Mouse (Mus musculus) lung, postnatal 25 days (tissue): ENCODE measurements at regions not wholly inside any gene's neighbourhood (a gene's known extent, or its start where the extent isn't known, plus 50 kb on each side); places are given as distances from the start of the nearest gene placed in this dataset.
A peak's percentile ranks its signal among the peaks of the same experiment; 100 is the strongest.
"Not testable (repeated sequence)": the region's sequence is repeated elsewhere in the genome, so short reads cannot be mapped to it uniquely, and the experiment has no call there.

Experiments
- DNase-seq: peaks from one replicate; pipeline ENCODE4 v3.0.0; 2022; ENCODE audit warnings: low spot score

DNA sequence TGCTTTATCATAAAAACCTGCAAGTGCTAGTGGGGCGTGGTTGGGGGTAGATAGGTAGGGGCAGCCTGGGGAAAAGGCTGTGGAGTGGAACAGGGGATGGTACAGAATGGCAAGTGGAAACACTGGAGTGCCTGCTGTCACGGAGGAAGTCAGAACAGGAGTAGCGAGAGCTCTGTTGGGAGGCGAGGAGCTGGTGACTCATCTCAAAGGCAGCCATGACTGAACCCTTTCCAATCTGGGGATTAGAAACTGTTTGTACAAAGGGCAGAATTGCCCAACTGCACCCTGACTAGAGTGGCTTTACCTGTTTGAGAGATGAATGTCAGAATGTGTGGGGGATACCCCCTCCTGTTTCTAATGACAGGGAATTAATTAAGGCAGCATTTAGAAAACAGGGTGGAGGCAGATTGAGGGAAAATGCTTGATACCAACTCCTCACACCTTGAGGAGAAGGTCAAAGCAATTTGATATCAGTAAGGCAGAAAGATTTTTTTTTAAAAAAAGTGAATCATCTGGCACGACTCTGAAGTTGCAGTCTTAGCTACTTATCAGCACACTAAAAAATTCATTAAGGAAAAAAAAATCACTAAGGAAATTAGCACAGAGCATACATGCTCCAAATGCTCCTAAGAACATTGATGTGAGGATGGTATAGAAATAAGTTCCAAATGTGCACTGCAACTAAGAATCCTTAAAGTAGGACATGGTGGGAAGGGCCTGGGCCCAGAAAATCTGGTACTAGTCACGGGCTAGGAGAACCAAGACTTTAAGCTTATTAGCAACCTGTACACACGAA lies 54.7 kb upstream of the Usp25 start:
- peak; percentile 78 for DNase-seq

DNA sequence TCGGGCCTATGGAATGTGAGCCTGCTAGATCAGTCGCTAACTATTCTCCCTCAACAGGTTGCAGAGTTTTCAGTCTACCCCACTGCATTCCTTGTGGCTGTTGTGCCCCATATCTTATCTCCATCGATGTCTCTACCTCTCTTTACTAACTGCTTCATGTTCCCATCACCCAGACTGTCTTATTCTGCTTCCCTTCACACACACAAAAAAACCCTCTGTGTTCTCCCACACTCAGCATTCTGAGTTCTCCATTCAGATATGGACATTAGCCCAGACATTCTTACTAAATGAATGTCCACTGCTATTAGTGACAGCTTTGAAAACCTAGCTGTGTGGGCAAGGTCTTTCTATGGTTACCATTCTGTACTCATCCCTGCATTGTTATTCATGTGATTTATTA lies 56.0 kb upstream of the Usp25 start:
- no peak for DNase-seq

DNA sequence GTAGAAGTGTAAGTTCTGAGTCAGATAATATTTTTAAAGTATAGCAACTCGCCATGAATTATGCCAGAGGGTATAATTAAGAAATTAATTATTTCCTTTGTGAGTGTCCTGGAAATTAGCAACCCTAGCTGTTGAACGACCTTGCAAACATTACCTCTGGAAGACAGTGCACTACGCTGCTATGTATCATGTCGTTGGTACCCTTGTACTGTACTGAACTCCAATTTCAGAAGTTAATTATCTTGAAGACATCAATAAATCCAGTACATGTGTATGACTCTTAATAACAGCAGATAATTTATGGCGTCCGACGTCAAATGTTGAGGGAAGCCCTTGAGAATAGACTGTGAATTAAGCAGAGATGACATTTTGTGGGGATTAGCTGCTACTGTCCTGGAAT lies 56.4 kb upstream of the Usp25 start:
- no peak for DNase-seq

DNA sequence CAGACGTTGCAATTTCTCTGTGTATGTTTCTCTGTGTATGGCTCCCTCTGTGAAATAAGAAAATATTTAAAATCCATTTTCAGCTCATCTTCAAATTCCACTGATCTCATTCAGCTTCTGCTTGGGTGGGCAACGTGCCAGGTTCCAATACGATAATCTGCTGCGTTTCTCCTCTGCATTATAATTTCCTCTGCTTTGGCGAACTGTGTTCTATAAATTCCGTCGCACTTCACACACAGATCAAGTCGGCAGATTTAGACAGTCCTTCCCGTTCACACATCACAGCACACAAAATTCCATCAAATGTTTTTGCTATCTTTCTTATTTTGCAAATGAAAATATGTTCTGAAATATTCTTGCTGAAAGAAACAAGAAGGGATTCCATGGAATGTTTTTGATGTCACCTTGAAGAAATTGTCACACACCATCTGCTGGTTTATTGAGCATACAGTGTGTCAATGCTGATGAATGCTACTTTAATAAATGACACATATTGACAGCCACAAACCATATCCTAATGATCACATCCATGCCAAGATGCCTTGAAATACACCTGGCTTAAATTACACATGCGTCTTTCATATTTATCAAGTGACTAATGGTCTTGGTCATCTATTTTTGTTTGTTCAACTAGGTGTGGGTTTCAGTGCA lies 62.5 kb upstream of the Usp25 start:
- DNase-seq: no peak

DNA sequence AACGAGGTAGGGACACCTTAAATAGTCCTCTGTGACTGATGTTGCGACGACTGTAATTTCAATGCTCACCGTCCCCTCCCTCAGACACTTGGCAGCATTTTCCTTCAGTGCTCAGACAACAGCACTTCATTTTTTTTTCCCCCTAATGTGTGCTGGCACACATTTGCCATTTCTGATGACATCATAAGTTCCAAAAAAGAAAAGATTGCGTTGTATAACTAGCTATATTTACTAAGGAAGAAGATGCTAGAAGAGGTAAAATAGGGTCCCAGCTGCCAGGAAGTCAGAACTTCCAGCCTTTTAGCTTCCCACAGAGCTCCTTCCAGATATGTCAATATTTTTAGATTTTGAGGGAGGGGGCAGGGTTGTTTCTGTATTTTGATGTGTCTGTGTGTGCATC lies 66.5 kb upstream of the Usp25 start:
- DNase-seq: no peak

DNA sequence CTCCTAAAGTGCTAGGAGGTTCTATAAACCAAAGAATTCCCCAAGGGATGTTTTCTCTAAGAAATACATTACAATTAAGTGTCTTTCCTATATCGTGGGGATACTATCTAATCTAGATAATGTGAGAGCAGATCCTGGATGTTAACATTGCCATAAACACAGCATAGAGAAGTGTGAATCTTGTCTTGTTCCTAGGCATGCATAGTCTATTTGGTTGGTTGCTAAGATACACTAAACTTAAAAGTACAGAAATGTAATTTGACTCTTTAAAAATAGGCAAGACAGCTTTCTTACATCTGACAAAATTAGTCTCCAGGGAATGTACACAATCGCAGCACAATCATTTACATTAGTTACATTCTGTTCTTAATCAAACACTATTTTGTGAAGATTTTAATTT lies 75.4 kb upstream of the Usp25 start:
- DNase-seq: no peak

DNA sequence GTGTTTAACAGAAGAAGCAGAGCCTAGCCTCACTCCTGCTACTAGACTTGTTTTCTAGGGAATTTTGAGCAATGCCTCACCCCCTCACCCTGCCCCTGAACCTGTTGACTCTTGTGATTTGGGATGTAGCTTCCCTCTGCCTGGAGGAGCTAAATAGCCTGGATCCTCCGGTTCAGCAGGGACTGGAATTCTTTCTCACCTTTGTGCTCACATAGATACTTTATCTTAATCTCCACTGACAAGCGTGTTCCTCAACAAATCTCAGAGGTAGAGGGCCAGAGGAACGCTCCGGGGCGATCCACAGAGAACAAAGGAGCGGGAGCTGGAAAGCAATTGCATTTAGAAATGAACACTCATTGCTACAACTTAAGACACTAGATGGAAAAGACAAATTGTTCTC lies 85.6 kb upstream of the Usp25 start:
- no peak for DNase-seq

DNA sequence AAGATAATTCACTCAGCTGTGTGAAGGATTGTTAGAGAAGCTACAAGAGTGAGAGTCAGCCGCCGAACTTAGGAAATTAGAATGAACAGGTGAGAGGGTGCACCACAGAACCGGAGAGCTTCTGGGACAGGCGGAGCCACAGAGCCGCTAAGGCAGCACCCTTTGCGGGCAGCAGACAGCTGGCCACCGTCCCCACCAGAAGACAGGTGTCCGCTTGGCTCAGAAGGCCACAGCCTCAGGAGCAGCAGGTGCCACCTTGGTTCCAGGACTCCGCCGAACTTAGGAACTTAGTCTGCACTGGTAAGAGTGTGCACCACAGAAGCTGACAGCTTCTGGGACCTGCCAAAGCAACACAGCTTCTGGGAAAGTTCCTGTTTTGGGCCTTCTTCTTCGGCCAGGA lies 93.4 kb upstream of the Usp25 start:
- DNase-seq: not testable (repeated sequence)

DNA sequence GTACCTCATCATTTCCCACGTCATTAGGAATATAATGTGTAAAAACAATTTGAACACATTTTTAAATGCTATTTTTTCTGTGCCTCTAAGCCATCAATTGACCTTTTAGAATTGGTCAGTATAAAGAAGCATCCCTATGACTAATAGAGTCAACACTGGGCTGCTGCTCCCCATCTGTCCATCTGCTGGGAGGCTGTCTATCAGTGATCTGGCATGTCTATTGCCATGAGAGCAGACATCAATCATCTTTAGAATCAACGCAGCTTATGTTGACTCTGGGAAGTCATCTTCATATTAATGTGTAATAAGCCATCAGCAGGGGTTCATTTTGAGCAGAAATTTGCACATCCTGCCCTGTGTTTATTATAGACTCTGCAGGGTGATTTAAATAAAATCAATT lies 94.9 kb upstream of the Usp25 start:
- no peak for DNase-seq

DNA sequence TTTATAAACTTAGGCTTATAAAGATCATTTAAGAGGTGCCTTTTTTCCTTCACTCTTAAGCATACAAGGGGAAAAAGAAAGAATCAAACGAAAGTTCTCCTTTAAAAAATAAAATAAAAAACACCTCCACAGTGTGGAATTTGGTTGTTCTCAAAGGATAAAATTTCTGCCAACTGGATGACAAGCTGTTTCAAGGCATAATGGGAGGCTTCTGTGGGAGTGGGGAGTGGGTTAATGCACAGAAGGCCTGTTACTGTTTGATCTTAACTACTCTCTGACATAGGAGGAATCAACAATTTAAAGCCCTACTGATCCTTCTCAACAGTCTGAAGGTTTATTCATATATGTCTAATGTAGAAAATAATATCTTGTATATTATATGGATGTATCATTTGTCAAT lies 99.2 kb upstream of the Usp25 start:
- no peak for DNase-seq

DNA sequence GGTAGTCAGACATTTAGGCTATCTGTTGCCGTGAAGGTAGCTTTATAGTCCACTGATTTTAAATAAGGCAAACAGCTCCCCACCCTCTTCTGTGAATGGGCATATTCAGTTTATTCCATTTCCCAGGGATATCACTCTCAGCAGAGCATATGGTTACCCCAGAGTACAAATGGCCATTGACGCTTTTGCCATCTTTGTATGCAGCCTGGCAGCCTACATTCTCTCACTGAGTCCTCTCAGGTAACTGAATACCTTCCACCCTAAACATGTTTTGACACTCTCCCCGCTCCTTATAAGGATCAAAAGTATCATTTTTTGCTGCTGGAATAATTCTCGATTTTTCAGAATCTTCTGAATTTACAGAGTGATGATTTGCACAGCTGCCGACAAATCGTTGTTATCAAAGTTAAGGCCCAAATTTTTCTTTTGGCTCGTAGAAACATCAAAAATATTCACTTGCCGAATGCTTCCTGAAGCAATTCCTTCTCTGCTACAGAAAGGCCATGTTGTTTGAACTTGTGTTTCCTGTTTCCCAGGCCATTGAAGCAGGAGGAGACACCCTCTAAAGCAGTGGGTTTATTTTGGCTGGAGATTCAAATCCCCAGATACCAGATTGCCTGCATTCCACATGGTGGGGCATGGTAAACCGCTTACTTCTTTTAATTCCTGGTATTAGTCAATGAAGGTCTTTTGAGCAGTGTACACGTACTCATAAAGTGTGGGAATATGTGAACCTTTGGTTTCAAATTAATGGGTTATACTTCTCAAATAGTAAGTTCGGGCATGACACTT lies 108.1 kb upstream of the Usp25 start:
- peak; percentile 41 for DNase-seq

DNA sequence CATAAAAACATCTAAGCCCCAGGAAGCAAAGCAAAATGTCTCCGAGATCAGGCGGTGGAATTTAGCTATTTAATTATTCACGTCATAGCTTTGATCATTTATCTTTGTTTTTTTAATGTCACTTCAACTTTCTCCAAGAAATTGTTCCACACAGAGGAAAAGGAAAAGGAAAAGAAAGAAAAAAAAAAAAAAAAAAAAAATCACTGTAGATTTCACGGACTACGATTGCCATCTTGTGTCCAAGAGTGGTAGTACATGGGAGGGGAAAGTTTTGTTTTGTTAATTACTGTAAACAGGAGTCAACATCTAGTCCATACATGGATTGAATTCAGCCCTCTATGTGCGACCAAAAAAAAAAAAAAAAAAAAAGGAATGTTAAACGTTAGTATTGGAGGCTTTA lies 114.4 kb upstream of the Usp25 start:
- DNase-seq: peak; percentile 14

DNA sequence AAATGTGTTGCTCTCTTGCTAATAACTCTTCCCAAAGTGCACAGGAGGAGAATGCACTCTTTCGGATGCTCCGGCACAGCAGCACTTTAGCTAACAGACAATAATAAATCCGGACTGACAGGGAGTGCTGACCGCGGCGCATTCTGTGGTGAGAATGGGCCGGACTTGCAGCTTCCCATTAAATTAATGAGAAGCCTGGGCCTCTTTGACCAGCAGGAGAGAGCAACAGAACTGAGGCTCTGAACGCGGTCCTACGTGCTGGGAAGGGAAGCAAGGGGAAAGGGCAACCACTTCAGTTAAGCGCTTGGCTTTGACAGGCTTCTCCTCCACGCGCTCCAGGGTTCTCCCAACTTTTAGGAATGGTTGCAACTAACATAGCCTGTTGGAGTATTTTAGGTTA lies 117.2 kb upstream of the Usp25 start:
- no peak for DNase-seq

DNA sequence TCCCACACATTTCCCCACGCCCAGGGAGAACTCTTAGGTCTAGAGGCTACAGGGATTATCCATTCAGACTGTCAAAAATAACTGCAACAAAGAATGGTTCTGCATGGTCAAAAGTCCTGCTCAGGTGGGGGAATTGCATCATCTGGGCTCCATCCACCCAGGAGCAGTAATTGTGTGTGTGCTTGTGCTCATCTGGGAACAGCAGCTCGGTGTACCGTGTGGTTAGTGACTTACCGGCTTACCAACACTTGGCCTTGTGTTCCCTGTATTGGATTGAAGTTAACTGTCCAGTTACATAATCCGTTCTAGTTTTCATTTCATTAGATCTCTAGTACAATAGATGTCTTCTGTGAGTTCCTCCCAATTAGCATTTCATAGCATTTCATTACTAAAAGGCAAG lies 117.7 kb upstream of the Usp25 start:
- DNase-seq: no peak

DNA sequence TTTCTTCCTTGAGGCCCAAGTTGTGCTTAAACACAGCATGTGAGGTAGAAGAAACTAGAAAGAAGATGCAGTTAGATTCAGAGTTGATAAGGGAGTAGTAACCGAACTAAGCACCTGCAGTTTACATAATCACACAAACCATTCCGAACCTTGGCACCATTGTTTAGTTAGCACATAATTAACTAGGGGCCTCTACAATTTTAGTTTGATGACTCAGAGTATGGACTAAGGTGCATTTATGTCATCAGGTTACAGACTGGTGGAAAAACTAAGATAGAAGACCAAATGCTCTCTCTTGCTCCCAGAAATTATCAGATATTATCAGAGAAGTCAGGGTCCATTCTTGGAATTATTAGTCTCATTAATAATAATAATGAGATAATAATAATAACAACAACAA lies 134.9 kb upstream of the Usp25 start:
- DNase-seq: no peak

DNA sequence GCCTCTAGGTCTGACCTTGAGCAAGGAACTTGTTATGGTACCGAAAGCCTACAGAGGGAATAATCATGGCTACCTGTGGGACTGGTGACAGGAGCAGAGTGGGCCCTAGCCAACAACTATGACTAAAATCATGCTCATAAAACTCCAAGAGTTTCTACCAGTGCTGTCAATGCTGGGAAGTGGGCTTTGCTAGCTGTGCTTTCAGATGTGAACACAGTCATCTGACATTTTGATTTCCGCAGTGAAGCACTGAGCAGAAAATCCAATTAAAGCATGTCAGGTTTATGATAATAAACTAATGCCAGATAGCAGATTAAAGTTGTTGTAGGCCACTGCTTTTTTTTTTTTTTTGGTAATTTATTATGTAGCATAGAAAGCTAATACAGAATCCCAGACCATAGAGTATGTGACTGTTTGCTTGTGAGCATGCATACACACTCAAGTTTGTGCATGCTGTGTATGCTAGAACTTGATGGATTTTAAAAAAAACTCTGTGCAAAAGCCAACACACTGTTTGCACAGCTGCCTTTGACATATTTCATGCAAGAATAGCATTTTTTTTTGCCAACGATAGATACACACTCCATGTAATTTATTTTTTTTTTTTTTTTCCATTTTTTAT lies 138.0 kb upstream of the Usp25 start:
- DNase-seq: no peak

DNA sequence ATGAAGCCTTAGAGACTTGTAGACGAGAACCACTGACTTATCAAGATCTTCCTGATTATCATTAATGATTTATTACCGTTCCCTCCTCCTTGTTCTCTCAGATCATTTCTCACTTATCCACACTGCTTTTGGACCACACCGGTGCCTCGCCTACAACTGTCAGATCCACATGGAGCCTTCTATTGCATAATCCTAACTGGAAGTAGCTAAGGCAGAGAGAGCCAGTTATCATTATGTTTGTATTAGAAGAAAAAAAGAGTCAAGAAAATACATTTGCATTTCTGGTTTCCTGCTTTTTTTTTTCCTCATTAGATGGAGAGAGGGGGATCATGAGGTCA lies 147.1 kb upstream of the Usp25 start:
- no peak for DNase-seq

DNA sequence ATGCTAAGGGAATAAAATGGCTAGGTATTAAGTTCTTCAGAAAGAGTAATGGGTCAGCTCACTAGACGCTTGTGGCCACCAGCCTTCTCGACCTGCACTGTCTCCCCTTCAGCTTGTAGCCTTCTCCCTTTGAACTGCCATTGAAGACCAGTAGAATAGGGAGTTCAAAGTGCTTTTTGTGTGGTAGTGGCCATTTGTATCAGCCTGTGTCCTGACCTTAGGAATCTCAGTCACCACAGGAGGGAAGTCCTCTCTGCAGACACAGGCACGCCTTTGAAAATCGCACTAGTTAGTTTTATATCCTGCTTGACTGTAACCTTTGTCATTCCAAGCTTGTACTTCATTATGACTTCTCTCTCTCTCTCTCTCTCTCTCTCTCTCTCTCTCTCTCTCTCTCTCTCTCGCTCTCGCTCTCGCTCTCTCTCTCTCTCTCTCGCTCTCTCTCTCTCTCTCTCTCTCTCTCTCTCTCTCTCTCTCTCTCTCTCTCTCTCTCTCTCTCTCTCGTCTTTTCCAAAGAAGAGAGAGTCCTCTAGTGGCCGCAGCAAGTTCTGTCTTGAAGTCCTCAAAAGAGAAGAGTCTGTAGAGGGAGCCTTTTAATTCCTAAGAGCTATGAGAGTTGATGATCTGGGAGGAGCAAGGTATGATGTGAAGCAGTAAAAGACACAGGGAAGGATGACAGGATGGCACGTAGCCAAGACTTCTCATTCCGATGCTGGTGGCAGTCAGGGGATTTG lies 147.6 kb upstream of the Usp25 start:
- DNase-seq: peak; percentile 7

DNA sequence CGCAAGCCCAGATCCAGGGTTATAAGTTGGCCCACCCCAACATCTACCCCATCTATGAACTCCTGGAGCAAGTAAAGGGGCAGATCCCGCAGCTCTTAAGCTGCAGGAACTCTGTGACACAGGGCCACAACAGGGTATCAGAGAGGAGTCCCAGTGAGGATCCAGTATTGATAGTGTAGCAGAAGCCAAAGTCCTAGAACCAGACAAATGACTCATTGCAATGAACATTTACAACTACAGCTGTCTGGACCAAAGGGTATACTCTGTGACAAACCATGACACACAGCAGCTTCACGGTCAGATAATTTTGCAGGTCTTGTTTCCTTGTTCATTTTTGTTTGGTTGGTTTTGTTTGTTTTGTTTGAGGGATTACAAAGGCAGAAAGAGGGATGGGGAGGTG lies 149.1 kb upstream of the Usp25 start:
- DNase-seq: no peak

DNA sequence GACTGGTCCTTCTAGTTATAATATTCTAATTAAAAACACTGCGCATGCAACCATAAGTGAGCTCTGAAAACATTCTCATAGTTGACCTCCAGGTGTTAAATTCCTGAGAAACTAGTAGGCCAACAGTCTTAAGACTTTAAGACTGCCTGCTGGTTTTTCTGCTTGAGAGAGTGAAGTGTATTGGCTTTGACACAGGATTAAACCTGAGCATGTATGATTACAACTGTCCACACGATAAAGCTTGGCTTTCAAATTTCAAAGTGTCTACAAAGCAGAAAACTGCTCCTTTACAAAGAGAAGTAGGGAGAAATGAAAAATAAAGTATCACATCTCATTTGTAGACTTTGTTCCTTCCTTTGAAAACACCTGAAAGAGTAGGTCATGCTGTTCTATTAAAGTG lies 157.7 kb upstream of the Usp25 start:
- no peak for DNase-seq

DNA sequence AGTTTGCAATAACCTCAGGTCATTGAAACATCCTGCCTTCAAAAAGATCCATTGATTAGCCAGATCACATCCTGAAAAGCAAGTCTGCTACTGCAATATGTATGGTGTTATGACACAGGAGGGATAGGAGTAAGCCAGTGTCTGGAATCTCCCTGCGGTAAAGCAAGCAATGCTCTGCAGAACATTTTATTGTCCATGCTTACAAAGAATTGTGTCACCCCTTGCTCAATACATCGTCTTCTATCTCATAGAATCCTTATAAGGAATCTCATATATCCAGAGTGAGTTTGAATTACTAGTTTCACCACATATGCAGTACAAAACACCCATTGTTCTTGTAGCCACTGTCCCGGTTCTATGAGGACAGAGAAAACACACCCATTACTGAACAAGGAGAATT lies 162.1 kb upstream of the Usp25 start:
- no peak for DNase-seq

DNA sequence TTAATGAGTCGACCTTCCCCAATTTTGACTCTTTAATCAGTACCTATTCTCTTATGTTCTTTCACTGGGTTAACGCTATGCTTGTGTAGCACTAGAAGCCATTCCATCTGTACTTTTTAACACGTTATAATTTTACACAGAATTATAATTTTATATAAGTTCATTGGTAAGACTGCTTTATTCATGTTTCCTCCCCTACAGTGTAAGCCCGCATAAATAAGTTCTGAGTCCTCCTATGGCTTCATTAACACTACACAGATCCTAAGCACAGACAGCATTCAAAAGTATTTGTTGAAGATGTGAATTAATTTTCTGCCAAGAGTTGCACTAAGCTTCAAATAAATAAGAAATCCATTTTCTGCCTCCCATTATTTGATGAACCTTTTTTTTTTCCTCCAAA lies 176.1 kb upstream of the Usp25 start:
- no peak for DNase-seq
